Mouse (Mus musculus): ENCODE data around the gene 4930407I10Rik. TPM values are rescaled to one million over a fixed set of nuclear protein-coding genes. Genes with fewer than 3 reads are reported as not detected.

4930407I10Rik gene
- not detected for total RNA-seq (2022)

DNA sequence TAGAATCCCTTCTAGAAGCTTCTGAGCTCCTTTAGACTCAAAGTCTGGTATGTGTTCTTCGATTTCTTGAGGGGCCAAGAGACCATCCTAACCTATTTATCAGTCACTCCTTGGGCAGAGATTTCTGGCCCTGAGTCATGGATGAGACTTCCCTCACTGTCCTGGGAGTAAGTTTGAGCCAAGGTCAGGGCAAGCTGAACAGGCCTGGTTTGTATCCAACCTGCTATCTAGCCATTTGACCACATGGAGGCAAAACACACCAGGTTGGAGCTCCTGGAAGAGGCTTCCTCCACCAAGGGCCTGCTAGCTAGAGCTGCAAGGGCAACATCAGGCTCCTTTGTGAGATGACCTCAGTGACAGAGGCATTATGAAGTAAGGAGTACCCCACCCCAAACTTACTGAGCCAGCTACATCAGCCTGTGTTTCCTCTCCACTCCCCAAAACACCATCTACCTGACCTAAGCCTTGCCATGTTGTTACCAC lies at the start of gene 4930407I10Rik:
4930407I10Rik (plus strand) TSS at position 433 of the 483 bp plus-strand sequence.
- no peak for DNase-seq (ENCODE audit: low spot score)

DNA sequence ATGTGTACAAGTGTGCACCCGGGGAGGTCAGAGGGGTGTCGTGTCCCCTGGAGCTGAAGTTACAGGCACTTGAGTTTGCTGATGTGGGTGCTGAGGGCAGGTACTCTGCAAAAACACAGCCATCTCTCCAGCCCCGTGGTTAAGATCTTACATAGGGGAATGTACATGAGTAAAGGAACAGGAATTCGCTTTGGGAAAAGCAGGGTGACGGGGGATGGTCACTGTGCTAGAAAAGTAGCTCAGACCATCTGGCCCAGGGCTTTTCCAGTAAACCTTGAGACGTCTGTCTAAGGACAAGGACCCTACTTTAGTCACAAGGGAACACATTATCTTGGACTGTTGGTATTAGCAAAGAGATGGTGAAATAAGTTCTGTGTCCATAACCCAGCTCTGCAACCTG lies 47.0 kb upstream of the 4930407I10Rik start:
- DNase-seq (ENCODE audit: low spot score) = no peak

DNA sequence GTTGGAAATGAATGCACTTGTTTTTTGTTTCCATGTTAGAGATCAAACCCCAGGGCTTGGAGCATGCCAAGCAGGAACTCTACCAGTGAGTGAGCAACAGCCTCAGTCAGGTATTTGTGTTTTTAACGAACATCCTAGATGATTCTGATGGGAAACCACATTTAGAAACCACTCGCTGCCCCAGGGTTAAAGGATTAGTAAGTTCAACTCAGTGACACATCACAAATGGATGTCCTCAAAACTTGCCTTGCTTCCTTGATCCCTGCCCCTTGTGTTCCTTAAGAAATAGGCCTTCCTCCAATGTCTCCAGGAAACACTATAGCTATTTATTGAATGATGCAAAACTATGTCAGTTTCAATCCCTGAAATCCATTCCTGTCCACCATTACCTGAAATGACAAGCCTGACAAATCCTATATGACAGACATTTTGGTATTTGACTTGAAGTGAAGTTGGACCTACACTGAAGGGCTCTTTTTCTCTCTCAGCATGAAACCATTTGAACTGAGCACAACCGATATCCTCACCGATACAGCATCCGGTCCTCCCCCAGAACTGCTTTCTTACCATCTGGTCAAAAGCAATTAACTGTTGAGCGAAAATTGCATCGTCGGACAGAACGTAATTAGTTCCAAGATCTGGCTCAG lies 44.1 kb upstream of the 4930407I10Rik start:
- DNase-seq (ENCODE audit: low spot score) = no peak

DNA sequence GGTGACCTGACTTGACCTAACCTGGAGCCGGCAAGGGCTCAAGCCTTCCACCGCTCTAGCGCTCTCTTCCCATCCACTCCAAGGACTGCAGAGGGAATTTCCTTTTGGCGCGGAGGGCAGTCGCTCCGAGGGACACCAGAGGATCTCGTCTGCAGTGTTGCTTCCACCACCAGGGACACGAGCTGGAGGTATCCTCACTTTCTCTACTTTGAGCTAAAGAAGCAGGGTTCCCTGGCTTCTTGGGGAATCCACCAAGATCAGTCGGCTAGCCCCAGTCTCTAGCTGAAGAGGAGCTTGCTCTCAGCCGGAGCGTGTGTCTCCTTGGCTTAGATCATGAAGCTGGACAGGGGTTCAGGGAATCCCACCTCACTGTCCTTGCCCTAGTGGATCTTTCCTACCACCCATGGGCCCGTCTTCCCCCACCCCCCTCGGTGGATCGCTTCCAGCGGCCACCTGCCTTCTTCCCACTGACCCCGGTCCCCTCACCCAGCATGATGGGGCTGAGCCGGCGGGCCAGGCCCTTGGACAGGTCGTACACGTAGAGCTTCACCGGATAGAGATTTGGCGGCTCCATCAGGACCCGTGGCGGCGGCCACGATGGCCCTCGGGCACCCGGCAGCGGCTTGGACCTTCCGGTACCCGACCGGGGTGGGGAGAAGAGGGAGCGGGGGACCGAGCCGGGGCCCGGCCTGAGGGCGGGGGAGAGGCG lies 43.4 kb upstream of the 4930407I10Rik start:
- peak; percentile 9 for DNase-seq (ENCODE audit: low spot score)

GRCm38 (mm10) chr15:82016101-82016808 lies 42.7 kb upstream of the 4930407I10Rik start:
- peak; percentile 99 for DNase-seq (ENCODE audit: low spot score)

DNA sequence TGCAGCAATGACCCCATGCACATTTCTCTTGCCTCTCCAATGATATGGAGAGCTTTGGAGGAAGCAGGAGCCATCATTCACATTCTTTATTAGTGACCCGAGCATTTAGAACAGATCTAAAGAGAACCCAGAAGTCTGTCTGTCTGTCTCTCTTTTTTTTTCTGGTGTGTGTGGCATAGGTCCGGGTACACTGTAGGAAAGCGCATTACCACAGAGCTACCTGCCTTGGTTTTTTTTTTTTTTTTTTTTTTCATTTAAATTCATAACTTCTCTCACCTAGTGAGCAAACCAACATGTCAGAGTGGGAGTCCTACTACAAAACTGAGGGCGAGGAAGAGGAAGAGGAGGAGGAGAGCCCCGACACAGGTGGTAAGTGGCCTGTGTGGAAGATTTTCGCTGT lies 42.1 kb upstream of the 4930407I10Rik start:
- no peak for DNase-seq (ENCODE audit: low spot score)

DNA sequence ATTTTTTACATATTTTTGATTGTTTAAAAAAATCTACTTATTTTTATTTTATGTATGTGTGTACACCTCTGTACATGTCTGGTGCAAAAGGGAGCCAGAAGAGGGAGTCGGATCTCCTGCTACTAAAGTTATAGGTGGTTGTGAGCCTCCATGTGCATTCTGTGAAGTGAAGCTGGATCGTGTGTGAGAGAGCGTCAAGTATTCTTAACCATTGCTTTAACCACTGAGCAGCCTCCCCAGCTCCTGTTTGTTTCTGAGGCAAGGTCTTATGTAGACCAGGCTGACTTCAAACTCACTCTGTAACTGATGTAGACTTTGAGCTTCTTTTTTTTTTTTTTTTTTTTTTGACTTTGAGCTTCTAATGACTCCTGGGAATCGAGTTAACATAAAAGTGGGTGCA lies 41.5 kb upstream of the 4930407I10Rik start:
- DNase-seq (ENCODE audit: low spot score) = no peak

- DNase-seq (ENCODE audit: low spot score) = no peak
Measured at GRCm38 (mm10) chr15:82019288-82019687, 39.7 kb upstream of the 4930407I10Rik start.

- DNase-seq (ENCODE audit: low spot score) = no peak
Measured at GRCm38 (mm10) chr15:82022535-82023088, 36.3 kb upstream of the 4930407I10Rik start.

GRCm38 (mm10) chr15:82023965-82024635 lies 34.9 kb upstream of the 4930407I10Rik start:
- no peak for DNase-seq (ENCODE audit: low spot score)

DNA sequence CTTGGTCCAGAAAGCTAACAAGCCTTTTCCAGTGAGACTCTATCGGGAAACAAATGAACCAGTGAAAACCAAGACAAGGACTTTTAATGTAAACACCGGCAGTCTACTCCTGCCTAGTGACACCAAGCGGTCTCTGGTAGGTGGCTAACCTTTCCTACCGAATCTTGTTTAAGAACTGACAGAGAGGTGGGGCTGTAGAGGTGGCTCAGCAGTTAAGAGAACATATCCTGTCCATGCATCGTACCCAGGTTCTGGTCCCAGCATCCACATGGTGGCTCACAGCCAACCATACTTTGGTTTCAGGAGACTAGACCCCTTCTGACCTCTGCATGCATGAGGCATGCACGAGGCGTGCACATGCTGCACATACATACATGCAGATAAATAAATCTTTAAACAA lies 31.7 kb upstream of the 4930407I10Rik start:
- no peak for DNase-seq (ENCODE audit: low spot score)

DNA sequence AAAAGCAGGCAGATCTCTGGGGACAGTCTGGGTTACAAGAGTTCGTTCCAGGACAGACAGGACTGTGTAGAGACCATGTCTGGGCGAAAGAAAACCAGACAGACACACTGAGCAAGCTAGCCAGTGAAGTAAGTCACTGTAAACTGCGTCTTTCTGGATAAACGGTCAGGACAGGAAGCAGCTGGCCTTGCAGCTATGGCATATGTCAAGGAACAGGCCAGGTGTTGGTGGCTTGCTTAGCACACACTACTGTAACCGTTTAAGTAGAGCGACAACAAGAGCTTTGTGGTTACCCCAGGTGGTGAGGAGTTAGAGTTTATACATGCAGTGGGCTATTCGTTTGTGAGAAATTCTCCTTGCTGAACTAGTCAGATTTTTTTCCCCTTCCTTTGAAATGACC lies 31.2 kb upstream of the 4930407I10Rik start:
- DNase-seq (ENCODE audit: low spot score) = no peak

GRCm38 (mm10) chr15:82032386-82032785 lies 26.6 kb upstream of the 4930407I10Rik start:
- DNase-seq (ENCODE audit: low spot score) = no peak

GRCm38 (mm10) chr15:82033762-82034161 lies 25.2 kb upstream of the 4930407I10Rik start, which contains the start of gene Desi1:
TSS of gene Desi1 (minus strand) at chr15:82033862.
- no peak for DNase-seq (ENCODE audit: low spot score)

GRCm38 (mm10) chr15:82035904-82036689 lies 22.9 kb upstream of the 4930407I10Rik start:
- DNase-seq (ENCODE audit: low spot score) = no peak

- DNase-seq (ENCODE audit: low spot score) = peak; percentile 24
Measured at GRCm38 (mm10) chr15:82040650-82041049, 18.3 kb upstream of the 4930407I10Rik start.

DNA sequence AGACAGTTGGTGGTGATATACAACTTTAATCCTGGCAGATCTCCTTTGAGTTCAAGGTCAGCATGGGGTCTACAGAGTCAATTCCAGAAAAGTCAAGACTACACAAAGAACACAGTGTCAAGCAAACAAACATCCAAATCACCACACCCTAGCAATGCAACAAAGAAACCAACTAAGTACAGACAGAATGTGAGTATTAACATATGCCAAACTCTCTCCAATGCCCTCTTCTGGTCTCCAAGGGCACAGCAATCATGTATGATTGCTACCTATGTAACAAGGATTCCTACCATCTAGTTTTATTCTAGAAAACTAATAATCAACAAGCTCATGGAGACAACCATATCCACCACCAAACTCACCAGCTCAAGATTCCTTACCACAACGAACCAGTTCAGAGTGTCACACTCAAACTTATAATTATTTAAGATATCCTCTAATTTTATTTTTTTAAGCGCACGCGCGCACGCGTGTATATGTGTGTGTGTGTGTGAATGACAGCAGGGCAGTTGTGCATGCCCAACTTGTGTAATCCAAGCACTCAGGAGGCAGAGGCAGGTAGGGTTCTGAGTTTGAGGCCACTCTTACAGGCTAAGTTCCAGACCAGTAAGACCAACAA lies 14.7 kb upstream of the 4930407I10Rik start:
- no peak for DNase-seq (ENCODE audit: low spot score)

DNA sequence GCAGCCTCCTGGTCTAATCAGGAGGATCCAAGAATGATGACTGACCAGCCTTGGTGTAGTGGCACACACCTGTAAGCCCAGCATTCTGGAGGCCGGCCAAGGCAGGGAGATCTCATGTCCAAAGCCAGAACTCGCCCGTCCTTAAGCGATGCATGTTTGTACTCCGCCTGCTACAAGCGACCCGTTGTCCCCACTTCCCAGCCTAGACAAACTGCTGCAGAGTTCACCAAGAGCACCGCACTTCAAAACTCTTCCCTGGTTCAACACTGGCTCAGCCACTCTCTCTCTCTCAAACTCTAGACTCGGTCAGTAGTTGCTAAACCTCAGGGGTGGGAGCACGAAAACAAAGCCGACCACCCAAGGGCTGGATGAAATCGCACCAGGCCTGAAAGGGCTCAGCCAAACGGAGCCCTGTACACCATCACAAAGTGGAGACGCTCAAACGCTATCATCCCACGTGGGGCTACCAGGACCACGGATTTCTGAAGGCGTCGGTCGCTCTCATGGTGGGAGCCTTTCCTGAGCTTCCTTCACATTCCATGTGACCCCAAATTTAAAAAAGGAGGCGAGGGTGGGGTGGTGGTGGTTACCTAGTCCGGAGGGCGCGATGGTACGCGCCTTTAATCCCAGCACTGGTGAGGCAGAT lies 12.6 kb upstream of the 4930407I10Rik start:
- no peak for DNase-seq (ENCODE audit: low spot score)

DNA sequence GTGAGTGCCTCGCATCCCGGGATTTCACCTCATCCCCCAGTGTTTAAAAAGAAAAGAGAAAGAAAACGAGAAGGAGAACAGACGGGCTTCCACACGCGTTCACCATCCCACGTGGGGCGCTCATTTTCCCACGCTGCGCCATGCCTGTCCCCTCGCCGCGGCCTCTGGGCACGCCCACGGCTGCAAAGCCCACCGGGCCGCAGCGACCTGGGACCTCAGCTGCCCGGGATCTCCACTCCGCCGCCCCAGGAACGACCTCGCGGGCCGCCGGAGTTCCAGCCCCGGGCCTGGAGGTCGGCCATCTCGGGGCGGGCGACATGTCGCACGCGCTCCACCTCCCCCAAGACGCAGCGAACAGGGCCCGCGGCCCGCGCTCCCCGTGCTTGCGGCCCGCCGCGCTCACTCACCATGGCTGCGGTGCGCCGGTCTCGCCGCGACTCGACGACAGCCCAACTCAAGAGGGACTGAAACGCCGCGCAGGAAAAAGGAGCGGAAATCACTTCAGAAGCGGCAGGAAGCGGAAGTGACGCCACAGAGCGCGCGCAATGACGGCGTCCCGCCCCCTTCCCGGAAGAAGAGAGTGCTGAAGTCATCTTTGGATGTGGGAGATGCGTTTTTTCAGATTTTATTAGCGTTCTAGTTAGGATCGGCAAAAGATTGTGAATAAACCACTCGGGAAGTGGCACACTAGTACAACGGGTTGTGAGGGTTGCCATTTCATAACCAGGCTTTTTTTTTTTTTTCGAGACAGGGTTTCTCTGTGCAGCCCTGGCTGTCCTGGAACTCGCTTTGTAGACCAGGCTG lies 11.7 kb upstream of the 4930407I10Rik start, which contains the start of gene Snu13:
Snu13 (minus strand) TSS at position 519 of the 804 bp plus-strand sequence.
- peak; percentile 92 for DNase-seq (ENCODE audit: low spot score)

All from heart, adult 8-10 months (tissue).